Mouse (Mus musculus) spleen, adult 18-20 months (tissue): ENCODE measurements at regions not wholly inside any gene's neighbourhood (a gene's known extent, or its start where the extent isn't known, plus 50 kb on each side); places are given as distances from the start of the nearest gene placed in this dataset.
A peak's percentile ranks its signal among the peaks of the same experiment; 100 is the strongest.

Experiments
- DNase-seq, 2 experiments: peaks; one replicate each; pipeline ENCODE4 v3.0.0; 2022; ENCODE audit warnings: mixed read lengths in 2 of 2

DNA sequence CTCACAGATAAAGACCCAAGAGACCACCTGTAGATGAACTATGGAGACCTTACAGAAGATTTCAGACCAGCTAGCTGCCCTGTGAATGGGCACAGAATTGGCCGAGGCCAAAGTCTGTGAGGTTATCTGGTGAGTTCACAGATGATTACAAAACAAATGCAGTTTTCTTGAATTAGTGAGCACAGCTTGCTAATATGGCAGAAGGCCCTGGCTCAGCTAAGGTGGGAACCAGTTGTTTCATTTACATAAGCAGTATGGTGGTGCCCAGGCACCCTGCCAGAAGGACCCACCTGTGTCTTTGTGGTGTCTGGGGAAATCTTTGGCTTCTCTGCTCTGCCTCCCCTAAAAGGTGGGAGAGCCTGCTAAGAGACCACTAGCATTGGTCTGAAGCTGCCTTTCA, 466.9 kb downstream of the Cd83 start:
- DNase-seq, result no peak

GRCm38 (mm10) chr13:44252496-44252895, 467.9 kb downstream of the Cd83 start:
- no peak for DNase-seq

DNA sequence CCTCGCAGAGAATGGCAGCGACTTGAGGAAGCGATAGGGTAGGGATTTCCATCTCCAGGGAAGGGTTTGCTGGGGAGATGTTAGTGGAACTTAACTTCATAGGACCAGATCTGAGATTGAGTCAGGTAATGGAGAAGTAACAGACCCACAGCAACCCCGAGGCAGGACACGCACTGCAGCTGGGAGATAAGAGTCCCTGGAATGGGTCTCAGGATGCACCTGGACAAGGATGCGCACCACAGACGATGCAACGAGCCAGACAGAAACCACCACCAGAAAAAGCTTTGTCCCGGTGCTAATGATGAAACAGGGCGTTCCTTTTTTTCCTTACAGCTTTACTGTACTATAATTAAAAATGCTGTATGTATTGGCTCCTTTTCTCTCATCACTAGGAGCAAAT, 470.9 kb upstream of the Jarid2 start:
- DNase-seq, result no peak

DNA sequence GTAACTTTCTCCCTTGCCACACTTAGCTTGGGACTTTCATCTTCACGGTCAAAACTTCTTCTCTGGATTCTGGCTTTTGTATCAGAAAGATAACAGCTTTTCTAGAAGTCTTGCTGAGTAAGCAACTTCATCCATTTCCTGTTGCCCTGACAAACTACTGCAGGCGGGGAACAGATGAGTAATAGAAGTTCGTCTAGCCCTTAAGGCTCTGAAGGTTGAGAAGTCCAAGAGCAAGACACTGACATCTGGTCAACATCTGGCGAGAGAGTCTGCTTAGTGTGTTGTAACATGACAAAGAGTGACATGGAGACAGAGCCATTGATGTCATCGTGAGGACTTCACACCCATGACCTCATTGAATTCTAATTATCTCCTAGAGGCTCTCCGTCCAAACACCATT, 469.2 kb upstream of the Jarid2 start:
- DNase-seq, result no peak

GRCm38 (mm10) chr13:44260637-44261333, 468.5 kb upstream of the Jarid2 start:
- no peak for DNase-seq

DNA sequence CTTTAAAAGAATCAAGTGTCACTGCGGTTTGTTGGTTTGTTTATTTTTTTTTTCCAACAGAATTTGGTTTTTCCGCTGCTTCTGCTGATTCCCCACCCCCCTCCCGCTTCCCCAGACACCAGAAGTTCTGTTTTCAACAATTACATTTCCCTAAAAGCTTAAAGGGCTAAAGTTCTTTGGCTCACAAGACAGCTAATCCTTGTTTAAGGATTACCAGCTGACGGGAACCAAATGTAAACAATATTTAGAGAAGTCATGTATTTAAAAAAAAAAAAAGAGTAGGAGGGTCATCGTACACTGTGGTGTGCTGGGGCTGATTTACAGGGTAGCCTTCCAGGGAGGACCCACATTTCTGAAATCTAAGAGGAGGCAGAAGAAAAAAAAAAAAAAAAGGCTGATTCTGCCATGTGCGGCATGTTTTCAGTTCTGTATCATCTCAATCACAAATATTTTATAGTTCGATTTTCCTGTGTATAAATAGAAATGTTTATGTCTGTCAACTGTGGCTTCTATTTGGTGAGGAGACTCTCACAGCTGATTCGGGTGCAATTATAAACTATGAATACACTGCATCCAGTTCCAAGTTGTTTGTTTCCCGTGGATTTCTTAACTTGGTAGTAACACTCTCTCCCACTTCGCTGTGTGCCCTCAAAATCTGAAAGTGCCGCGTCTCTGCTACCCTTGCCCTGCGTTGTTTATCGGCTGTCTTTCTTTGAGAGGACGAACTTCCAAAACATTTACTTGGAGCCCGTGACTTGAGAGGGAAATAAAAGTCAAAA, 456.3 kb upstream of the Jarid2 start:
- DNase-seq, result no peak

DNA sequence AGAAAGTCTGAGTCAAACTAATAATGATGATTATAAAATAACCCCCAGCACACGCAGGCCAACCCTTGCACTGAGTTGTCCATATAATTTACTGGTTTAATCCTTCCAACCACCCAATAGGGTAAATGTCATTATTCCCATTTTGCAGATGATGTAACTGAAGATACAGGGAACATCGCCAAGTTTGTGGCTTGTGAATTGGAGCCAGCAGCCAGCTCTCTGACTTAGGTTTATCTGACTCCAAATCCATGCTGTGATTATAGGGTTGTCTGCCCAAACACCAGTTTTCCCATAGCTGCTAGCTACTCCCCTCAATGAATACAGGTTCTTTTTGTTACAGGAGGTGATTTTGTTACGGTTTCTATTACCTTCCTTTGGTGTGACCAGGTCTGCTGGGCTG, 451.3 kb upstream of the Jarid2 start:
- DNase-seq, result no peak

GRCm38 (mm10) chr13:44279036-44279435, 450.2 kb upstream of the Jarid2 start:
- no peak for DNase-seq

- DNase-seq, result no peak
Measured at GRCm38 (mm10) chr13:44280296-44280695, 449.0 kb upstream of the Jarid2 start.

GRCm38 (mm10) chr13:44281796-44282195, 447.5 kb upstream of the Jarid2 start:
- DNase-seq, result no peak

GRCm38 (mm10) chr13:44282306-44282705, 447.0 kb upstream of the Jarid2 start:
- DNase-seq, result no peak

GRCm38 (mm10) chr13:44282731-44283571, 446.3 kb upstream of the Jarid2 start:
- DNase-seq, result no peak

- no peak for DNase-seq
Measured at GRCm38 (mm10) chr13:44285881-44286280, 443.4 kb upstream of the Jarid2 start.

DNA sequence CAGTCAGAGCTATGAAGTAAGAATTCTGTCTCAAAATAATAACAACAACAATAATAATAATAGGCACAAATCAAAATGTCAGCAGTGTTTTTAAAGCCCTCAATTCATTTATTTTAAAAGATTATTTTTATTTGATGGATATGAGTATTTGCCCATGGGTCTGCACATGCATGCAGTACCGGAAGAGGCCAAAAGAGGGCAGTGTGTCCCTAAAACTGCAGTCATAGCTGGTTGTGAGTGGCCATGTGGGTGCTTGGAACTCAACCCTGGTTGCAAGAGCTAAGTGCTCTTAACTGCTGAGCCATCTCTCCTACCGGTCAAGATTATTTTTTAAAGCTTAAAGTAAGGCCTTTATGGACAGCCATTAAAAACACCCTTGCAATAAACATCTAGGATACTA, 439.1 kb upstream of the Jarid2 start:
- DNase-seq, result peak in 1 of 2 experiments; percentile 11

- DNase-seq, result peak in 1 of 2 experiments; percentile 11
Measured at GRCm38 (mm10) chr13:44292476-44293056, 436.7 kb upstream of the Jarid2 start.

DNA sequence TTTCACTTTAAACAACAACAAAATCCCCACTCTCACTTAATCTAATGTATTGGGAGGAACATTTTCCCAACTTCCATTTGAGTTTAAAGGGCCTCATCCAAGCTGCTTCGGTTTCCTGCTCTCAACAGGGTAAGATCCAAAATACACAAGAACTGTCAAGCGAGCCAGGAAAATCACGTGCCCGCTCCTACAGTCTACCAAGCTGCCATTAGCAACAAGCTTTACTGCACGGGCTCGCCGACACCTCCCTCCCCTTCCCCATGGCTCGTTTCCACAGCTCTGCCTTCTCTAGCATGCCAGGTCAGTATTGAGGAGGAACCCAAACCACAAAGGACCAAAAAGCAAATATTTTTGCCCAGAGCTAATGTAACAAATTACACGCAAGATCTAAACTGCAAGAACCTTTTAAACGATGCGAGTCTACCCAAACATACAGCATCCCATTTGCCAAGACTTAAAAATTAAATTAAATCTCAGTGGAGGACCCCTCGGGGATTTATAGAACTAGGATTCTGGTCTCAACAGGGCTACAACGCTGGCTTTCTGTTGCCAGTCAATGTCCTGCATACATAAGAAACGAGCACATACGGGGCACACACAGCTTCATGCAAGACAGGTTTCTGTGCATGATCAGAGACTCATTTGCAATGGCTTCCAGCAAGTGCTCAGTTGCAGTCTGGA, 435.4 kb upstream of the Jarid2 start:
- DNase-seq, result no peak

GRCm38 (mm10) chr13:44295621-44296020, 433.7 kb upstream of the Jarid2 start:
- DNase-seq, result no peak

GRCm38 (mm10) chr13:44300611-44301010, 428.7 kb upstream of the Jarid2 start:
- no peak for DNase-seq

DNA sequence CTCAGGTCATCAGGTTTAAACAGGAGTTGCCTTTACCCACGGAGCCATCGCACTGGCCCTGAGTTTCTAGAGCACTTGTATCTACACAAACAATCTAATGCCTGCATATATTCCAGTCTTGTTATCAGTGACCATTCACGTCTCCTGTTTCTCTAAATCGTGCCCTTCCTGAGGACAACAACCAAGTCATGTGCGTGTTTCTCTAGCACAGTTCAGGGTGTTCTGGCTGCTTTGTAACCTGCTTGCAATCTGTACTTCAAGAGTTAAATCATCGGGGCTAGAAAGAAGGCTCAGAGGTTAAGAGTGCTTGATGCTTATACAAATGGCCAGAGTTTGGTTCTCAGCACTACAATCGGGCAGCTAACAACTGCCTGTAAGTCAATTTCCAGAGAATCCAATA, 428.1 kb upstream of the Jarid2 start:
- DNase-seq, result no peak

DNA sequence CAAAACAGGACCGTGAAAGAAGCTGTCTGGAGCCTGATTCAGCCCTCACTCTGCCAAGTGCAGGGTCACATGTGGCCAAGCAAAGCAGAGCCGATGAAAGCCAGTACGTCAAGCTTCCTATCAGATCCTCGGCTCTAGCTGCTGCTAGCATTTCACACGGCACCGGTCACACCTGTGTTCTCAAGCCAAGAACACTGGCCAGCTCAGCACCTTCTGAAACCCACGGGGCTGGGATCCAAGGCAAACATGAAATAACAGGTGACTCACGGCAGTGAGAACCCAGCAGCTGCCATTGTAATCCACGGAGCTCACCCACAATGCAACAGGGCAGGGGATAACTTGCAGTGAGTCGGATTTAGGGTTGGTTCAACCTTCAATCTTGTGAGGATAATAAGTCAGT, 427.3 kb upstream of the Jarid2 start:
- no peak for DNase-seq

GRCm38 (mm10) chr13:44305134-44305991, 423.9 kb upstream of the Jarid2 start:
- peak in 1 of 2 experiments; percentile 47 for DNase-seq
